Mouse (Mus musculus): ENCODE measurements around the gene Id2.

- no peak for TF ChIP-seq CTCF (IDR thresholded peaks at IDR 0.05)
- no peak for TF ChIP-seq EP300 (IDR thresholded peaks at IDR 0.05)
Measured at GRCm38 (mm10) chr12:25132046-25132445, 35.1 kb upstream of the Id2 start.
